8 mouse cellular contexts compared by ENCODE assay signal in genomic region chr1:58392268-58392651, GRCm38 (mm10). TPM values are rescaled to one million over a fixed set of nuclear protein-coding genes. Genes with fewer than 3 reads are reported as not detected.
DNase-seq lines count a peak whose midpoint lies in the region; ATAC-seq and TF ChIP-seq lines count a peak whose summit lies in the region.

No protein-coding gene starts in this region.

- under 1% methylated on average over 16 of the region's 16 CpGs for WGBS in kidney, postnatal 0 days
- 2% methylated on average over 16 of the region's 16 CpGs for WGBS in hindbrain, embryonic 11.5 days
- WGBS in midbrain, embryonic 11.5 days, result under 1% methylated on average over 16 of the region's 16 CpGs

- peak overlapping the region; percentile 99 for H3K9ac ChIP-seq in kidney, postnatal 0 days (ENCODE audit: low read depth, low read length)
- H3K9ac ChIP-seq in hindbrain, embryonic 11.5 days (ENCODE audit: low read depth, low read length), result peak overlapping the region; percentile 96
- H3K9ac ChIP-seq in midbrain, embryonic 11.5 days (ENCODE audit: low read length), result peak overlapping the region; percentile 92

- H3K4me1 ChIP-seq in kidney, postnatal 0 days (replicated peaks; ENCODE audit: insufficient read depth, low read length), result 0 out of 2 replicates have a peak, but pooled peaks cover 3% of the 10 kb centered on the region
- peaks cover 3% of the 10 kb centered on the region for H3K4me1 ChIP-seq in hindbrain, embryonic 11.5 days (replicated peaks; ENCODE audit: control insufficient read depth, insufficient read depth, low read length)
- H3K4me1 ChIP-seq in midbrain, embryonic 11.5 days (ENCODE audit: control insufficient read depth, insufficient read depth, low read length), result peaks cover 14% of the 10 kb centered on the region

- peak overlapping the region; percentile 97 for H3K4me3 ChIP-seq in kidney, postnatal 0 days (replicated peaks; ENCODE audit: low read depth, low read length)
- peak overlapping the region; percentile 94 for H3K4me3 ChIP-seq in hindbrain, embryonic 11.5 days (ENCODE audit: low read depth, low read length)
- H3K4me3 ChIP-seq in midbrain, embryonic 11.5 days (ENCODE audit: low read depth, low read length), result peak overlapping the region; percentile 86

- H3K27ac ChIP-seq in kidney, postnatal 0 days, result peak overlapping the region; percentile 99
- peak overlapping the region; percentile 95 for H3K27ac ChIP-seq in hindbrain, embryonic 11.5 days (ENCODE audit: low read depth, low read length)
- H3K27ac ChIP-seq in midbrain, embryonic 11.5 days (ENCODE audit: low read depth, low read length), result peak overlapping the region; percentile 95

- ATAC-seq in kidney, postnatal 0 days (replicated peaks; ENCODE audit: low FRiP score, low read depth), result peak; percentile 4; the same call in 1 of the 2 replicates
- no peak for ATAC-seq in hindbrain, embryonic 11.5 days (ENCODE audit: low FRiP score)
- ATAC-seq in midbrain, embryonic 11.5 days (ENCODE audit: low FRiP score), result no peak; the same call in 1 of the 2 replicates

- no peaks in the 10 kb centered on the region for H3K9me3 ChIP-seq in kidney, postnatal 0 days (replicated peaks; ENCODE audit: low read length)
- H3K9me3 ChIP-seq in hindbrain, embryonic 11.5 days (ENCODE audit: control insufficient read depth, low read length), result no peaks in the 10 kb centered on the region
- H3K9me3 ChIP-seq in midbrain, embryonic 11.5 days (ENCODE audit: control insufficient read depth, low read length), result no peaks in the 10 kb centered on the region

- H3K36me3 ChIP-seq in kidney, postnatal 0 days (ENCODE audit: insufficient read depth, low read length), result peaks cover 8% of the 10 kb centered on the region; the same call in 1 of the 2 replicates
- peaks cover 9% of the 10 kb centered on the region for H3K36me3 ChIP-seq in hindbrain, embryonic 11.5 days (ENCODE audit: control insufficient read depth, insufficient read depth, low read length)
- H3K36me3 ChIP-seq in midbrain, embryonic 11.5 days (ENCODE audit: control insufficient read depth, insufficient read depth, low read length), result peaks cover 9% of the 10 kb centered on the region

- H3K27me3 ChIP-seq in kidney, postnatal 0 days (ENCODE audit: insufficient read depth, low read length), result no peaks in the 10 kb centered on the region
- no peaks in the 10 kb centered on the region for H3K27me3 ChIP-seq in hindbrain, embryonic 11.5 days (ENCODE audit: control insufficient read depth, insufficient read depth, low read length)
- H3K27me3 ChIP-seq in midbrain, embryonic 11.5 days (ENCODE audit: control insufficient read depth, insufficient read depth, low read length), result no peaks in the 10 kb centered on the region

- no peak for TF ChIP-seq CTCF in kidney, postnatal 0 days (IDR thresholded peaks at IDR 0.05; ENCODE audit: low read depth)

- H3K4me2 ChIP-seq in kidney, postnatal 0 days (ENCODE audit: low read length), result peak overlapping the region; percentile 62
- H3K4me2 ChIP-seq in hindbrain, embryonic 11.5 days (replicated peaks; ENCODE audit: low read depth, low read length), result peak overlapping the region; percentile 72
- H3K4me2 ChIP-seq in midbrain, embryonic 11.5 days, result peak overlapping the region; percentile 75

- DNase-seq in kidney, postnatal 0 days (ENCODE audit: low spot score), result no peak
- no peak for DNase-seq in kidney, postnatal 4 days
- peak; percentile 18 for DNase-seq in brain, embryonic 18.5 days (ENCODE audit: low read depth, low spot score)
- DNase-seq in hindbrain, embryonic 11.5 days (ENCODE audit: low spot score), result peak; percentile 69
- DNase-seq in midbrain, embryonic 11.5 days (ENCODE audit: low spot score, missing footprints), result no peak
- no peak for DNase-seq in urinary bladder, postnatal 25 days (ENCODE audit: low spot score)
- no peak for DNase-seq in layer of hippocampus, adult 11-12 months (ENCODE audit: low spot score)
- DNase-seq in adrenal gland, adult (ENCODE audit: inconsistent age in 2 of 2, low spot score in 1 of 2), result no peak

RNA-seq across cellular contexts. Expression of gene Bzw1, which starts 0.4 kb away (rescaled TPM):
- polyA plus RNA-seq in kidney, postnatal 0 days (2015; fragmentation: Nextera tagmentation; extraction: Ambion mirVana), result 316 and 335 TPM in 2 replicates
- polyA plus RNA-seq in hindbrain, embryonic 11.5 days (2014; fragmentation: Nextera tagmentation; extraction: Ambion mirVana), result 545 and 568 TPM in 2 replicates
- polyA plus RNA-seq in midbrain, embryonic 11.5 days (2014; fragmentation: Nextera tagmentation; extraction: Ambion mirVana), result 587 and 613 TPM in 2 replicates

RNA-seq across cellular contexts. Expression of gene Clk1, which starts 31.6 kb away (rescaled TPM):
- polyA plus RNA-seq in kidney, postnatal 0 days (2015; fragmentation: Nextera tagmentation; extraction: Ambion mirVana), result 171 and 175 TPM in 2 replicates
- 159 and 195 TPM in 2 replicates for polyA plus RNA-seq in hindbrain, embryonic 11.5 days (2014; fragmentation: Nextera tagmentation; extraction: Ambion mirVana)
- 157 and 173 TPM in 2 replicates for polyA plus RNA-seq in midbrain, embryonic 11.5 days (2014; fragmentation: Nextera tagmentation; extraction: Ambion mirVana)

RNA-seq across cellular contexts. Expression of gene Nif3l1, which starts 52.7 kb away (rescaled TPM):
- 33.6 and 36.4 TPM in 2 replicates for polyA plus RNA-seq in kidney, postnatal 0 days (2015; fragmentation: Nextera tagmentation; extraction: Ambion mirVana)
- polyA plus RNA-seq in hindbrain, embryonic 11.5 days (2014; fragmentation: Nextera tagmentation; extraction: Ambion mirVana), result 67.2 and 69.8 TPM in 2 replicates
- polyA plus RNA-seq in midbrain, embryonic 11.5 days (2014; fragmentation: Nextera tagmentation; extraction: Ambion mirVana), result 66.6 and 67.2 TPM in 2 replicates

RNA-seq across cellular contexts. Expression of gene Ppil3, which starts 53.0 kb away (rescaled TPM):
- 52.6 and 53.3 TPM in 2 replicates for polyA plus RNA-seq in kidney, postnatal 0 days (2015; fragmentation: Nextera tagmentation; extraction: Ambion mirVana)
- polyA plus RNA-seq in hindbrain, embryonic 11.5 days (2014; fragmentation: Nextera tagmentation; extraction: Ambion mirVana), result 56.4 and 59.2 TPM in 2 replicates
- polyA plus RNA-seq in midbrain, embryonic 11.5 days (2014; fragmentation: Nextera tagmentation; extraction: Ambion mirVana), result 56.8 and 61.9 TPM in 2 replicates

Comparison
In these comparisons a context has a peak if more than half of its experiments do, and no peak if none do; other contexts are left out.
1. DNase-seq: peak in brain, embryonic 18.5 days (single experiment) and hindbrain, embryonic 11.5 days (single experiment); none in kidney, postnatal 0 days (single experiment), kidney, postnatal 4 days (0 of 2), midbrain, embryonic 11.5 days (single experiment), urinary bladder, postnatal 25 days (single experiment), layer of hippocampus, adult 11-12 months (single experiment) and adrenal gland, adult (0 of 2).
2. Peak in every context shown above with its lines, with median percentiles within 50 percentile points of each other: H3K27ac ChIP-seq, H3K4me2 ChIP-seq, H3K4me3 ChIP-seq and H3K9ac ChIP-seq.